In the genomic region with DNA sequence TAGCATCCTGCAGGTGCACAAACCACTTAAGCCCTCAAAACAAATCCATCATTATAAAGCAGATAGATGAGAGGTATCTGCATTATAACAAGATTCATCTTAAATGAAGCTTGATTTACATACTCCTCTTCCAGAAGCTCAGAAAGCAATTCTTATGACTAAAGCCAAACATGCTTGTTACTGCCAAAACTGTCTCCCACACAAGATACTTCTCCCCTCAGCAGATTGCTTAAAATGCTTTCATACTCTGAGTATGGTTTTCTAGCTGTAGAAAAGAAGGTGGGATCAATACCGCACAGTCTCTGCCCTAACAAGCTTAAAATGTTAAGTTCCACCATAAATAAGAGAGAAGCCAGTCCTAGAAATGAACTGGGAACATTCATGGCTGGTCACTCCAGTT, we compare ENCODE assay signal across 18 mouse cellular contexts.
"Had no signal": no experiment of that assay in that cellular context is flagged by ENCODE, and none has a peak within 500 bp of the region (broad histone marks: within the 10 kb centered on the region; RNA-seq: fewer than 3 reads in every experiment).

No protein-coding gene starts in this region.

- H3K4me3 ChIP-seq: kidney, embryonic 15.5 days; liver, embryonic 13.5 days; neural tube, embryonic 12.5 days; neural tube, embryonic 15.5 days had no signal

- H3K4me1 ChIP-seq: kidney, embryonic 15.5 days; liver, embryonic 13.5 days; neural tube, embryonic 12.5 days had no signal

- DNase-seq: kidney, adult 11 months; kidney, adult 8-10 months; kidney, postnatal 10 days; kidney, postnatal 36 days; liver, embryonic 13.5 days; lung, adult 2 months; lung, postnatal 14 days; lung, postnatal 4 days; midbrain, embryonic 14.5 days; right cerebral cortex, adult 18-20 months; right cerebral cortex, postnatal 14 days; right cerebral cortex, postnatal 4 days; thymus, postnatal 25 days had no signal

- H3K9me3 ChIP-seq: kidney, embryonic 15.5 days; liver, embryonic 13.5 days; neural tube, embryonic 12.5 days; neural tube, embryonic 15.5 days had no signal

- H3K36me3 ChIP-seq: kidney, embryonic 15.5 days; liver, embryonic 13.5 days; neural tube, embryonic 12.5 days; neural tube, embryonic 15.5 days had no signal

- H3K27ac ChIP-seq: kidney, embryonic 15.5 days; liver, embryonic 13.5 days; neural tube, embryonic 12.5 days; neural tube, embryonic 15.5 days; stomach, postnatal 0 days had no signal

- H3K27me3 ChIP-seq: kidney, embryonic 15.5 days; liver, embryonic 13.5 days; neural tube, embryonic 12.5 days; neural tube, embryonic 15.5 days had no signal

- H3K9ac ChIP-seq: kidney, embryonic 15.5 days; liver, embryonic 13.5 days; neural tube, embryonic 12.5 days; neural tube, embryonic 15.5 days had no signal

- H3K4me2 ChIP-seq: kidney, embryonic 15.5 days; liver, embryonic 13.5 days; midbrain, embryonic 11.5 days; neural tube, embryonic 12.5 days; neural tube, embryonic 15.5 days had no signal
